Mouse (Mus musculus) gastrocnemius, adult 18-20 months (tissue): Measurements from ENCODE around the gene Gnas. TPM values are rescaled to one million over a fixed set of nuclear protein-coding genes. Genes with fewer than 3 reads are reported as not detected.
A peak's percentile ranks its signal among the peaks of the same experiment; 100 is the strongest.

Experiments used
- DNase-seq: peaks from one replicate; pipeline ENCODE4 v3.0.0; 2021; ENCODE audit warnings: low spot score
- total RNA-seq, 2 experiments: library from RNA; stranded (reverse); gene quantifications; 2 replicates each; pipeline ENCODE4 v1.2.3; 2021

Gnas gene
- total RNA-seq, 2 experiments from 2014 or later: 1,321 to 1,349 TPM

DNA sequence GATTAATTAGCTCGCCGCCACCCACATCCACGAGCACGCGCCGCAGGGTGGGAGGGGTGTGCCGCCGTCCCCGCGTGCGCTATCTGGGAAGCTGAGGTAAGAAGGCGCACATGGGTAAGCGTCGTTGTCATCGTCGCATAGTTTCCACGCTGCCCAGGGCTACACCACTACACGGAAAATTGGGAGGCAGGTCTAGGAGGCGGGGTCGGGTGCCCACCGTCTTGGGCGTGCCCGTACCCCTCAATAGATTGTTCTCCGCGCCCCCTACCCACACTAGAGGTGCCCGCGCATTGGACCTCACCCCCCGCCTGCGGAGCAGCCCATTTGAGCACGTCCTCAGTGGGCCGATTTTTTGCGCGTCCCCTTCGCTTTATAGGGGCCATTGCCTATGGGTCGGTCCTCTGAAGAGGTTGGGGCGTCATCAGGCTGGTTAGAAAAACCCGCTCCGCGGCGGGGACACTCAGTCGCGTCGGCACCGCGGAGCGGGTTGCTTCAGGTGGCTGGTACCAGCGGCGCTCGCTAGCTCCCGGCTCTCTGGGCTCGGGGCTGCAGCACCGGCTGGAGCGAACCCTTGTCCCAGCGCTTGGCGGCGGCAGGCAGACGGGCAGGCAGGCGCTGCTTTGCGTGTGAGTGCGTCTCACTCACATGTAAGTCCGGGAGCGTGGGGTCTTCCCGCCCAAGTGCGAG lies 43.3 kb downstream of the Gnas start:
- DNase-seq: peak; percentile 58

DNA sequence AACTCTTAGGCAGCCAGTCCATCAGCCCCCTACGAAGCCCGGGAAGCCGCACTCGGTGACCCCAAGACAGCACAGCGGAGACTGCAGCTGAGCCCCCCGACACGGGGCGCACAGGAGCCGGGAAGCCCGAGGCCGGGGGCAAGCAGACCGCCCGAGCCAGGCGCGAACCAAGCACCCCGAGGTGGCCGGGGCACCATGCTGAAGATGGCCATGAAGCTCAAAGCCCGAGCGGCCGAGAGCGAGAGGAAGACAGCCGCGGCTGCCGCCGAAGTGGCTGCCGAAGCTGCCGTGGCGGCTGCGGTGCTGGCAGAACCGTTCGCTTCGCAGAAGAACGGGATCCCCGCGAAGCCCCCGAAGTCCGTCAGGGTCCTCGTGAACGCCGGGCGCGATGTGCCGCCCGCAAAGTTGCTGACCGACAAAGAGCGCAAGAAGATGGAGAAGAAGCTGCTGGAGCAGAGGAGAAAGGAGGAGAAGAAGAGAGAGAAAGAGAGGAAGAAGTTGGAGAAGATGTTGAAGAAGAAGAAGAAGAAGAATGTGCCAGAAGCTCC lies 44.3 kb downstream of the Gnas start:
- no peak for DNase-seq

DNA sequence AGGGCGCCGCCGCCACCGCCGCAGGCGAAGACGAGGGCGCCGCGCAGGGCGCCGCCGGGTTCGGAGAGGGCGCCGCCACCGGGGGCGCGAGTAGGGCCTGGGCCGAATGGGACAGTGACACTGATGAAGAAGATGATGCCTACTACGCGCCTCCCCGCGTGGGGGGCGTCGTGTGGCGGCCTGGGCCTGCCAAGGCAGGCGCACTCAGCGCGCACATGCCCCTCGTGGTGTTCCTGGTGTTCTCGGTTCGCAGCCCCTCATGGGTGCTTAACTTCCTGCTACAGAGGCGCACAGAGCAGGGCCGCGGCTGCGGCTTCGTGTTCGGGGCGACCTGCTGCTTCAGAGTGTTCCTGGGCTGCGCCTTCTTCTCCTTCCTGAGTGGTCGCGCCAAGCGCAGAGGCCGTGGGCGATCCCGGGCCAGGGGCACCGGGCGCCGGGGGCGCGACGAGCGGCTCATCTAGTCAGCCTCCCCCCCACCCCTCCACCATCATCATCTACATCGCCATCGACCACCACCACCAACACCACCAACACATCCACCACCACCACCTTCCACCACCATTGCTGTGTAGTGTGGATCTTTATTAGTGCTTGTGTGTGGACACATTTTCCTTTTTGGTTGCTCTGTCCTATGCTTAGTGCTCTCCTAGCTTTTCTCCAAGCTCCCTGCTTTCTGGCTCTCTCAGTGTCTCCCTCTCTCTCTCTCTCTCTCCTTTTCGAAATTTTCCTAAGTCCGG lies 45.0 kb downstream of the Gnas start:
- DNase-seq: no peak

DNA sequence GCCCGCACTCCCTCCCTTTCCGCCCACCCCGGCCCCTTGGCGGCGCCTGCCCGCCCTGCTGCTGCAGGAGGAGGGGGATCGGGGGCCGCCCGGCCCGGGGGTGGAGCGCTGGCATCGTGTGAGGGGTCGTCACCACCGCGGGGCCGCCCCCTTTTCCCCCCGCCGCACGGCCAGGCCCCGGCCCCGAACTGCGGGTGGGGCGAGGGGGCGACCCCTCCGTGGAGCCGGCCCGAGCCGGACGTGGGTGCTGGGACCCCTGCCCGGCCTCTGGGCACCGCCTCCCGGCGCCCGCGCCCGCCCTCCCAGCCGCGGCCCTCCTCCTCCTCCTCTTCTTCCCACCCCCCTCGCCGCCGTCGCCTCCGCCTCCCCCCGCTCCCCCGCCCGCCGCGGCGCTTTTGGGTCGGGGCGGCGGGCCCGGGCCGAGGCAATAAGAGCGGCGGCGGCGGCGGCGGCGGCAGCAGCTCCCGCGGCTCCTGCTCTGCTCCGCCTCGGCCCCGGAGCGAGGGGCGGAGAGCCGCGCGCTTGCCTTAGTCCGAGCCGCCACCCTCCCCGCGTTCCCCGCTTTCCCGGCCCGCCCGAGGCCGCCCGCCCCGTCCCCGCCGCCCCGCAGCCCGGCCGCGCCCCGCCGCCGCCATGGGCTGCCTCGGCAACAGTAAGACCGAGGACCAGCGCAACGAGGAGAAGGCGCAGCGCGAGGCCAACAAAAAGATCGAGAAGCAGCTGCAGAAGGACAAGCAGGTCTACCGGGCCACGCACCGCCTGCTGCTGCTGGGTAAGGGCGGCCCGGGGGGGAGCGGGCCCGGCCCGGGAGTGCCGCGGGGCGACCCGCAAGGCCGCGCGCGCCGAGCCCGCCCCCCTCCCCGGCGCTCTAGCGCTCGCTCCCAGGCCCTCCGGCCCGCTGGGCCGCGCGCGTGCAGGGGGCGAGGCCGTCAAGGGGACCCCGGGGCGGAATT lies 45.8 kb downstream of the Gnas start:
- DNase-seq: peak; percentile 80

DNA sequence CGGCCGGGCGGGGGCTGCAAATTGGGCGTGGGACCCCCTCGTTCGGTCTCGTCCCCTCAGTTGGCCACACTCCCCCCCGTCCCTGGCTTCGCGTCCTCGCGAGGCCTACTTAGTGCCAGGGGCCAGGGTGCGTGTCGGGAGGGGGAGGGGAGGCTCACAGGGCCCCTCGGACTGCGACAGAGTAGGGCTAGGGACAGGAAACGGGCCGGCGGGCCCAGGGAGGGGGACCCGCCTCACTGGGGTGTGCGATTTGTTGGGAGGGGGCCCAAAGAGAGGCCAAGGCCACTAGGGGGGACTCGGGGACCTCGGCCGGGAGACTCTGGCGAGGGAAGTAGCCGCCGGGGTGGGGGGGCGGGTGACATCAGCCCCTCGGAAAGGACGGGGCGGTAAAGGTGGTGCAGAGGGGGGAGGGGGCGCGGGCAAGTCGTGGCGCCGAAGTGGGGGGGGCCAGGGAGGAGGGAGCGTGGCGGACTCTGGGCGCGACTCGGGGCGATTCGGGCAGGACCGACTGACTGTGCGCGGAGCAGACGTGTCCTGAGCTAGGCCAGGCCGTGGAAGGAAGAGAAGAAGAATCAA lies 46.6 kb downstream of the Gnas start:
- DNase-seq: peak; percentile 74

DNA sequence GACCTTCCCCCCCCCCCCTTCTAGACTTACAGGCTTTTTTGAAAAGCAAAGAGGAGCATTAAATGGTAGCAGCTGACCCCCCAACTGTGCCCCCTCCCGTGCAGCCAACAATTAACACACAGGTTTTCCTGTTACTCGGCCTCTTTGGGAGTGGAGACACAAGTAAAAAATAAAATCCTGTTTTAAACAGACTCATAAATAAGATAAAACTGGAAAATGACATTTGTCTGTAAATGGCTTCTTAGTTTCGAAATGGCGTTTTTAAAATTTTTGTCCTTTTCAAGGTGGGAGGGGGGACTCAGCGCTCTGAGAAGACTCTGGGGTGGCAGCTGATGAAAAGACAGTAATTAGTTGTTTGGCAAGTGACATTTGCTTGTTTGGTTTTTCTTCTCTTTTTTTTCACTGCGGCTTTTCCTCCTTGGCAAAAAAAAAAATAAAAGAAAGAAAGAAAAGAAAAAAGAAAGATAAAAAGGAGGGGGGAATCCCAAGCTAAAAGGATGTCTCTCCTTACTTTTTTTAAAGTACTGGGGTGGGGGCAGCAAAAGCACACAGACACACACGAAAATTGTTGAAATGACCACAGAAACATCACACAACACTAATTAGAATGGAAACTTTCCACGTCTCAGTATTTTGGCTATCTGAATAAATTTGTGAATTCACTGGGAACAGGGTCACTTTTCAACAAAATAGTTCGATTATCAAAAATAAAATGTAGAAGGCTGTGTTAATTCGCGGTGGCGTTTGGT lies 47.3 kb downstream of the Gnas start:
- DNase-seq: no peak

DNA sequence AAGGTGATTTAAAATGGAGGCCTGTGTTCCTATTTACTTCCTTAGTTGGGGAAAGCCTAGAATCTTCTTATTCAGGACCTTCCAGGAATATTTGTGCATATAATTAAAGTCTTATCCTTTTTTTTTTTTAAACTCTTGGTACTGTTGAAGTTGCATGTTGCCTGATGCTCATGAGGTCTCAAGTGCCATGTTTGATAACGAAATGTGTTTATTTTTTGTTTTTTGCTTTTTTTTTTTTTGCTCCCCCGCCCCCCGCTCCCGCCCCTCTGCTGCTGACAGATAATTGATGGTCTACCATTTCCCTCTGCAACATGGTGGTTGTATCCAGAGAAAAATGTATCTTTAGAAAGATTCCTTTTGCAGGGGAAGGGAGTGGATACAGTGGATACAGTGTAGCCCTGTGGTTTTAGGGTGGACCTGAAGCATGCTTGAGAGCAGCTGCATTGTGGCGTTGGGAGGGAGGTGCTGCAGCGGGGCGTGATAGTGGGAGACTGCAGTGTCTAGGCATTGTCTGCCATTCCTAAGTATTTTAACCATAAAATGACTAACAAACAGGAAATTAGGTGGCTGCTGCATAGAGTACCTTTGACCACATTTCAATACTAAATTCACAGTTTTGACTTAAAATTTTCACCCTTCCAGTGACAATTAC lies 49.2 kb downstream of the Gnas start:
- DNase-seq: no peak

DNA sequence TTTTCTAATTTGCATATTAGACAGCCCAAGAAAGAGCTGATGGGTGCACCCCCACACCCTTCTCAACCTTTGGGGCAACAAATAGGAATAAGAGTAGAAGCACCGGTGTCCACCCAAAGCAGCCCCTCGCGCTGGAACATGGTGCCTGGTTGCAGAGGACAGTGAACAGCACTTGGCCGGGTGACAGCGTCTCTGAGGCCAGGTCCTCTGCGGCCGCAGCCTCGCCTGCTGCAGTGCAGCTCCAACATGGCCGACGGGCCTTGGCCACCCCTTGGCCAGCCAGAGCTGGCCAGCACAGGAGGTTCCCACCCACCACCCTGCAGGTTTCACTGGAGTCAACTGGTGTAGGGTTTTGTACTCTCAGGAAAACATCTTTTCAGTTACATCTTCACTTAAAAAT lies 50.3 kb downstream of the Gnas start:
- DNase-seq: no peak

DNA sequence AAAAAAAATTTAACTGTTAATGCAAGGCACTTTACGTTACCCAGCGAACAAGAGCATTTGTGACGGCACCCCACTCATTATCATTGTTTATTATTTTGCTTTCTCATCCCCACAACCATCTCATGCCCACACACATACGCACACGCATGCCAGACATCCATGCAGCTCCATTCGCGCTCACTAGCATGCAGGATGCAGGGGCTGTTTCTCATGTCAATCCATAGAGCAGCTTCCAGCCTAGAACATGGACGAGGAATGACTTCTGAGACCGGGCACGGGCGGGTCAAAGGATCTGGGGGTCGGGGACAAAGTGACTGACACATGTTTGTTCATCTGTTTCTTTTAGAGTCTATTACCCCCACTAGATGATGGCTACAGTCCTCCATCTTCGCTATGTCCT lies 53.2 kb downstream of the Gnas start:
- no peak for DNase-seq

DNA sequence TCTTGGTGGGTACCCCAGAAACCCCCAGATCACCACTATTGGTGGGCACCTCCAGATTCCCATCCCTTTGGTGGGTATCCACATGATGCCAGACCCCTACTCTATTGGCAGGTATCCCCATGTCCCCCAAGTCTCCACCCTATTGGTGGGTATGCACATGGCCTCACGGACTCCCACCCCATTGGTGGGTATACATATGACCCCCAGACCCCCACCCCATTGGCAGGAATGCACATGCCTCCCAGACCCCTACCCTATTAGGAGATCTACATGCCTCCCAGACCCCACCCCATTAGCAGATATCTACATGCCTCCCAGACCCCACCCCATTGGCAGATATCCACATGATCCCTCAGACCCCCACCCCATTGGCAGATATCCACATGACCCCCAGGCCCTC lies 55.6 kb downstream of the Gnas start:
- DNase-seq: no peak

DNA sequence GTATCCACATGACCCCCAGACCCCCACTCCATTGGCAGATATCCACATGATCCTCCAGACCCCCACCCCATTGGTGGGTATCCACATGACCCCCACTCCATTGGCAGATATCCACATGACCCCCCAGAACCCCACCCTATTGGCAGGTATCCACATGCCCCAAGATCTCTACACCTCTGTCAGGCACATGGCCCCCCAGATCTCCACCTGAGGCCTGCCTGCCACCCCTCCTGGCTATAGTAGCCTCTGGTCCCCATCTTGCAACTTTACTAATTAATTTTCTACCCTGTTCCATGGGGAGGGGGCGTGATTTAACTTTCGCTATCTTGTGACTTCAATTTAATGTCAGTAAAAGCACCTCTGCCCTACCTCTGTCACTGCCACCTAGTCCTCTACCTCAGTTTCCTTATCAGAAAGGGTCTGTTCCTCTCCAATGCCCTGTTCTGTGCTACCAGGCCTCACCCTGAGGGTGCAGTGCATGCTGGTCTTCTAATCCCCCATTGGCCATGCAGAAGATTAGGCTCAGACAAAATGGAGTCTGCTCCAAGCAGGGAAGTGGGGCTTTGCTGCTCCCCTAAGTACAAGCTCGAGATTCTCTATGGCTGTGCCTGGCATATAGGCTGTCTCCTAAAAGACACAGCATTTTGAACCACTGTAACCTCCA lies 56.2 kb downstream of the Gnas start:
- no peak for DNase-seq

DNA sequence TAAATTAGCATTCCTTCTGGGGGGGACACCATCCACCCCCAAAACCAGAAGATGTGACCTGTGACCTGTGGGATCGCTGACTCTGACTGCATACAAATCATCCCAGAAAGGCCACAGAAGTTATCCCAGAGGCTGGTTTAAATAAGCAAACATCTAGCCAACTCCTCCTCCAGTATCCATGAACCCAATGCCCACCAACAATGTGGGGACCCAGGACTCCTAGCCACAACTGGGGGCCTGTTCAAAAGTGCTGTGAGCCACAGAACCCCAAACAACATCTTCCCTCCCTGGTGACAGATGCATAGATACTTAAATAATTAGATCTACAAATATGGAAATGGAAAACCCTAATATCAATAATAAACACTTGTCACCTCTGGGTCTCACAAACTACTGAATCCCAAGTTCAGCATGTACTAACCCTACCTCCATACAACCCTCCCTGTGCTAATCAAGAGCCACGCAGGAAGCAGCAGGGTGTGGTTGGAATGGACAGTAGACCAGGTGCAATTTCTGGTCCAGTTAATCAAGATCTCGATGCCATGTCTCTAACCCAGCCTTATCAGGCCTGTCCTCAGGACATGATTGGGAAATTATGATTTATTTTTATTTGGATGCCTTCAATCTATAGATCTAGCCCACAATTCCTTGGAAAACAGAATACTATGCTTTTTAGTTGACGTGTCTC lies 56.9 kb downstream of the Gnas start:
- no peak for DNase-seq

DNA sequence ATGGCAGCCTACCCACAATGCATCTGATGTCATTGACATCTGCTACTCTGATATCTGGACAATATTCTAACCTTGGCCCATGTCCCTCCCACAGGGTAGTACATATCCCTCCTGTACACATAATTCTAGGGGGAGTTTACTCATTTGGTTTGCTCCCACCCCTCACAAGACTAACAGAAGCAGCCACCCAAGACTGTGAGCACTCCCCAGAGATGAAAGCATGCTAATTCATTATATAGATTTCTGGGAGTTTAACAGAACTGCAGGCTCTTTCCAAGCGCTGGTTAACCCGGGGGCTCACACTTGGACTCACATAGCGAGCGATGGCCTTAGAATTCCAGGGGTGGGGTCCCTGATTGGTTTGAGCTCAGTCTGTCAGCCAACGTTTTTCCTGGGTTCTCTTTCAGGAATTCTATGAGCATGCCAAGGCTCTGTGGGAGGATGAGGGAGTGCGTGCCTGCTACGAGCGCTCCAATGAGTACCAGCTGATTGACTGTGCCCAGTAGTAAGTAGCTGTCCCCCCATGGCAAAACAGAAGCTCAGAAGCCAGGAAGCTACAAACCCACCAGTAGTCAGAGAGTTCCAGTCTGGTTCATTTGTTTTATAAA lies 58.8 kb downstream of the Gnas start:
- no peak for DNase-seq

DNA sequence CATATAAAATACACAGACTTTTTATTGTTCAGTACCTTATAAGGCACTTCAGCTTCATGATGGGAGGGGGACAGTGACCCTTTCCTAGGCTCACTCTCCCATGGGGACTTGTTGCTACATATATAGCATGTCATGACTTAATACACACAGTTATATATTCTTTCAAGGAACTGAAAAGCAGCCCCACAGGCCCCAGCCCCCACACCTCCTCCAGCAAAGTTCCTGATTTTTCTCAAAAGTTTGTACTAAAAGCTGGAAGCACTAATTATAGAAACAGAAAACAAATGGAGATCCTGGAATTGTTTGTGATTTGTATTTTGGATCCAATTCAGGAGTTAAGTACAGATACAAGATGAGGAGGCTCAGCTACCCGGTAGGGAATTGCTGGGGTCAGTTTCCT lies 59.4 kb downstream of the Gnas start:
- no peak for DNase-seq

DNA sequence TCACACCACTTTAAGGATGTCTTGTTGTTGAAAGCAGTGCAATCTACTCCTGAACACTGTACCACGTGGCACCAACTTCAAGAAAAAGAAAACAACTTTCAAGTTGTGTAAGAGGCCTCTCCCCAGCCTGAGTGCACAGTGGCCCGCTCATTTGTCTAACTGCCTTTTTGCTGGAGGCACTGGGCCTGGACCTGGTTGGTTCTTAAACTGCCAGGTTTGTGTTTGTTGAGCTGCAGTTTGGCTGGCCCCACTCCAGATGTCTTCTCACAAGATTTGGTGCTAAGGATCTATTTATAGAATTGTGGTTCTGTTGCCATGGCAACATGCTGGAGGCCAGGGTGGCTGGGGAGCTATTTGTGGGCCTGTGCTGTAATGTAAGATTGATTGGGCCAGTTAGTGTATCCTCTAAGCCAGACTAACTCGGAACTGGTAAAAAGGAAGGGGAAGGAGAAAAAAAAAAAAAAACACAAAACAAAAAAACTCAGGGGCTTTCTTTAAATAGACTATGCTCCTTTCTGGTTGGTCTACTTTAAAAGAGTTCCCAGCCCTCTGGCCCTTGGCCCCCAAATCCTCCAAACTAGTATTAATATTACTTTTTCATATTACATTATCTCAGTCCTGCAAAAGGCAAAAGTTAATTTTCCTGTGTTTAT lies 60.0 kb downstream of the Gnas start:
- peak; percentile 95 for DNase-seq

DNA sequence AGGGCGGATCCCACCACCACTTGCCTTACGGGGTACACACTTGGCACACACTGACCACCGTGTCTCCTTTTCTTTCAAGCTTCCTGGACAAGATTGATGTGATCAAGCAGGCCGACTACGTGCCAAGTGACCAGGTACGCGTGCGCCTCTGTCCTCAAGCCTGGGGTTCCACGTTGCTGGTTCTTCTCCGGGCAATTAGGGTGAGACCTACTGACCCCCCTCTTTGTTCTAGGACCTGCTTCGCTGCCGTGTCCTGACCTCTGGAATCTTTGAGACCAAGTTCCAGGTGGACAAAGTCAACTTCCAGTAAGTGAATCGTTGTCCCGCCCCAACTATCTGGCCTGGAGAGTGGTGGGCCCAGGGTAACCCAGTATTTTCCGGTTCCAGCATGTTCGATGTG lies 60.9 kb downstream of the Gnas start:
- DNase-seq: no peak

DNA sequence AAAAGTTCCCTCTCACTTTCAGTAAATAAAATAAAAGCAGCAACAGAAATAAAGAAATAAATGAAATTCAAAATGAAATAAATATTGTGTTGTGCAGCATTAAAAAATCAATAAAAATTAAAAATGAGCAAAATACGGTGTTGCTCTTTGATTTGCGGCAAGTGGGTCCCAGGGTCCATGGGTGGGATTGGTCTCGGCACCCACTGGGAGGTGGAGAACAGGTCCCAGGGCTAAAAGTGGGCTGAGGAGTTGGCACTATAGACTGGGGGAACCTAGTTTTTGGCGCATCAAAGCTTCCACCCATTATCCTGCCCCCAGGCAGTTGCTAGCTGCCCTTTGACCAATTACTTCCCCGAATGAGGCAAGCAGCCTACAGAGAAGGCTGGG lies 62.5 kb downstream of the Gnas start, which contains the start of gene Gm20721:
Gm20721 (minus strand) TSS at position 101 of the 387 bp plus-strand sequence.
- no peak for DNase-seq
